ENCODE assay signal across 11 mouse cellular contexts in the genomic region with DNA sequence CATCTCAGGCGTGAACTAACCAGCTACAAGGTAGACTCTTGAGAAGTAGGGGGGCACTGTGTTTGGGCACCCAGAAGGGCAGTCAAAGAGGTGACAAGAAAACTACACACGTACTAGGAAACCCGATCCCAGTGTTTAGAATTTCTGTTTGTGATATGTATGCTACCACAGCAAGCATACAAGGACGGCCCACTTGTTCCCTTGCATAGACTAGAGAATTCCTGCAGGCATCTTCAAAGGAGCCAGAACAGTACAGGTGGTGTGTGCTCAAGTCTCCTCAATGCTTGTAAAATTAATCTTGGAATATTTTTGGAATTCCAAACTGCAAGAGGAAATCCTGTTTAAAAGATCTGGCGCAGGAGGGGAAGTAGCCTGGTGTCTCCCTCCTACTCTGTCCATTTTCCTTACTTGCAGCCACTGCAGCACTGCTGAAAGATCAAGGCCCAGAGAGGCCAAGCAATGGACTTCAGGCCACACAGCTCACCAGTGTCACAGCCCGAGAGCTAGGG.
A peak's percentile ranks its signal among the peaks of the same experiment; 100 is the strongest.
DNase-seq lines count a peak whose midpoint lies in the region; ATAC-seq and TF ChIP-seq lines count a peak whose summit lies in the region.
"Had no signal": no experiment of that assay in that cellular context is flagged by ENCODE, and none has a peak within 500 bp of the region (broad histone marks: within the 10 kb centered on the region; RNA-seq: fewer than 3 reads in every experiment).

No protein-coding gene starts in this region.

- TF ChIP-seq CTCF in heart, postnatal 0 days (IDR thresholded peaks at IDR 0.05; ENCODE audit: low read depth) = no peak

- peak overlapping the region; percentile 32 for H3K4me2 ChIP-seq in heart, embryonic 12.5 days
- H3K4me2 ChIP-seq in lung, embryonic 15.5 days = peak overlapping the region; percentile 35; the same call in 1 of the 2 replicates
- H3K4me2 ChIP-seq in heart, postnatal 0 days (ENCODE audit: low read depth, low read length) = peak overlapping the region; percentile 47
- H3K4me2 ChIP-seq in neural tube, embryonic 15.5 days = no peak overlapping the region
- H3K4me2 ChIP-seq: midbrain, embryonic 12.5 days had no signal

- no peaks in the 10 kb centered on the region for H3K36me3 ChIP-seq in heart, embryonic 12.5 days
- H3K36me3 ChIP-seq in lung, embryonic 15.5 days = no peaks in the 10 kb centered on the region
- no peaks in the 10 kb centered on the region for H3K36me3 ChIP-seq in heart, postnatal 0 days (replicated peaks; ENCODE audit: control insufficient read depth, insufficient read depth, low read length)
- no peaks in the 10 kb centered on the region for H3K36me3 ChIP-seq in neural tube, embryonic 15.5 days
- H3K36me3 ChIP-seq: midbrain, embryonic 12.5 days had no signal

- 0 out of 2 replicates have a peak overlapping the region, but pooled peaks have one; percentile 23 for H3K9ac ChIP-seq in heart, embryonic 12.5 days
- H3K9ac ChIP-seq in lung, embryonic 15.5 days = no peak overlapping the region
- peak overlapping the region; percentile 13; the same call in 1 of the 2 replicates for H3K9ac ChIP-seq in heart, postnatal 0 days (replicated peaks; ENCODE audit: low read depth, low read length)
- no peak overlapping the region for H3K9ac ChIP-seq in neural tube, embryonic 15.5 days (replicated peaks)
- H3K9ac ChIP-seq: midbrain, embryonic 12.5 days had no signal

- TF ChIP-seq EP300 in heart, postnatal 0 days (IDR thresholded peaks at IDR 0.05; ENCODE audit: low read depth) = no peak

- peaks cover 33% of the 10 kb centered on the region for H3K4me1 ChIP-seq in heart, embryonic 12.5 days (replicated peaks)
- H3K4me1 ChIP-seq in lung, embryonic 15.5 days = peaks cover 31% of the 10 kb centered on the region
- H3K4me1 ChIP-seq in heart, postnatal 0 days (ENCODE audit: control insufficient read depth, insufficient read depth) = peaks cover 22% of the 10 kb centered on the region
- H3K4me1 ChIP-seq in neural tube, embryonic 15.5 days = peaks cover 24% of the 10 kb centered on the region

- intact Hi-C loops in heart, postnatal 10 days (cut with DNase I) = loop anchor here (2.0 to 10.0 kb wide), 4 partner anchors 66 to 428 kb away; a partner anchor contains a TSS

- H3K4me3 ChIP-seq in heart, embryonic 12.5 days = no peak overlapping the region
- H3K4me3 ChIP-seq in lung, embryonic 15.5 days = no peak overlapping the region
- H3K4me3 ChIP-seq in heart, postnatal 0 days (ENCODE audit: low read depth, low read length) = no peak overlapping the region
- no peak overlapping the region for H3K4me3 ChIP-seq in neural tube, embryonic 15.5 days (replicated peaks)
- H3K4me3 ChIP-seq: midbrain, embryonic 12.5 days had no signal

- H3K27me3 ChIP-seq in heart, embryonic 12.5 days (replicated peaks) = no peaks in the 10 kb centered on the region
- no peaks in the 10 kb centered on the region for H3K27me3 ChIP-seq in lung, embryonic 15.5 days
- H3K27me3 ChIP-seq in heart, postnatal 0 days (ENCODE audit: control insufficient read depth, insufficient read depth, low read length) = no peaks in the 10 kb centered on the region
- no peaks in the 10 kb centered on the region for H3K27me3 ChIP-seq in neural tube, embryonic 15.5 days (replicated peaks)
- H3K27me3 ChIP-seq: CH12.LX; midbrain, embryonic 12.5 days had no signal

- ATAC-seq in heart, embryonic 12.5 days (ENCODE audit: insufficient number of reproducible peaks, low FRiP score) = peak; percentile 30; the same call in 1 of the 2 replicates
- ATAC-seq in lung, embryonic 15.5 days (ENCODE audit: borderline replicate concordance, extremely low read depth, low FRiP score, low TSS enrichment) = no peak
- ATAC-seq in heart, postnatal 0 days (ENCODE audit: insufficient read depth, low read depth) = 0 out of 2 replicates have a peak, but pooled peaks have one; percentile 9
- no peak for ATAC-seq in neural tube, embryonic 15.5 days (ENCODE audit: low FRiP score)

- H3K9me3 ChIP-seq in heart, embryonic 12.5 days (replicated peaks) = peaks cover 3% of the 10 kb centered on the region; the same call in 1 of the 2 replicates
- H3K9me3 ChIP-seq in lung, embryonic 15.5 days = no peaks in the 10 kb centered on the region
- peaks cover 4% of the 10 kb centered on the region; the same call in 1 of the 2 replicates for H3K9me3 ChIP-seq in heart, postnatal 0 days (replicated peaks; ENCODE audit: control insufficient read depth, low read length)
- no peaks in the 10 kb centered on the region for H3K9me3 ChIP-seq in neural tube, embryonic 15.5 days (replicated peaks)
- H3K9me3 ChIP-seq: midbrain, embryonic 12.5 days had no signal

- 43% methylated on average over 6 of the region's 6 CpGs for WGBS in heart, embryonic 12.5 days
- 35% methylated on average over 6 of the region's 6 CpGs for WGBS in lung, embryonic 15.5 days
- WGBS in heart, postnatal 0 days = 45% methylated on average over 6 of the region's 6 CpGs
- whole genome bisulfite sequencing in neural tube, embryonic 15.5 days = 79% methylated on average over 6 of the region's 6 CpGs

- H3K27ac ChIP-seq in heart, embryonic 12.5 days (ENCODE audit: poor library complexity, severe bottlenecking) = peak overlapping the region; percentile 79
- peak overlapping the region; percentile 60 for H3K27ac ChIP-seq in lung, embryonic 15.5 days
- peak overlapping the region; percentile 71 for H3K27ac ChIP-seq in heart, postnatal 0 days (ENCODE audit: low read depth)
- peak overlapping the region; percentile 54 for H3K27ac ChIP-seq in neural tube, embryonic 15.5 days (replicated peaks)
- H3K27ac ChIP-seq: midbrain, embryonic 12.5 days had no signal

- DNase-seq in heart, postnatal 10 days = no peak
- DNase-seq in lung, postnatal 14 days = no peak
- no peak for DNase-seq in heart, postnatal 0 days (ENCODE audit: low spot score)
- DNase-seq in urinary bladder, adult 2 months (ENCODE audit: low spot score) = no peak
- DNase-seq in urinary bladder, postnatal 36 days (ENCODE audit: low spot score in 2 of 2) = no peak
- DNase-seq: thymus, postnatal 14 days had no signal

Comparison
In these comparisons a context has a peak if more than half of its experiments do, and no peak if none do; other contexts are left out.
1. ATAC-seq: peak in heart, embryonic 12.5 days (single experiment) and heart, postnatal 0 days (single experiment); none in lung, embryonic 15.5 days (single experiment) and neural tube, embryonic 15.5 days (single experiment).
2. H3K9ac ChIP-seq: peak in heart, embryonic 12.5 days (single experiment) and heart, postnatal 0 days (single experiment); none in lung, embryonic 15.5 days (single experiment) and neural tube, embryonic 15.5 days (single experiment).
3. Peak in every context shown above with its lines, with median percentiles within 50 percentile points of each other: H3K27ac ChIP-seq.